In genomic region chr14:9990677-9991076, GRCm38 (mm10) we compare ENCODE assay signal across 15 mouse cellular contexts.
"Had no signal": no experiment of that assay in that cellular context is flagged by ENCODE, and none has a peak within 500 bp of the region (broad histone marks: within the 10 kb centered on the region; RNA-seq: fewer than 3 reads in every experiment).

No protein-coding gene starts in this region.

- H3K4me1 ChIP-seq: neural tube, embryonic 12.5 days; neural tube, embryonic 13.5 days; neural tube, embryonic 15.5 days; stomach, embryonic 15.5 days had no signal

- H3K36me3 ChIP-seq: neural tube, embryonic 12.5 days; neural tube, embryonic 13.5 days; neural tube, embryonic 15.5 days; stomach, embryonic 15.5 days had no signal

- H3K4me3 ChIP-seq: neural tube, embryonic 12.5 days; neural tube, embryonic 13.5 days; neural tube, embryonic 15.5 days; stomach, embryonic 15.5 days had no signal

- DNase-seq: retina, postnatal 1 day; right cerebral cortex, adult 18-20 months; right cerebral cortex, postnatal 14 days; right cerebral cortex, postnatal 25 days; right cerebral cortex, postnatal 4 days; spleen, adult 18-20 months; thymus, adult 18-20 months; thymus, postnatal 14 days; thymus, postnatal 25 days; thymus, postnatal 36 days; thymus, postnatal 4 days had no signal

- H3K27me3 ChIP-seq: neural tube, embryonic 12.5 days; neural tube, embryonic 13.5 days; neural tube, embryonic 15.5 days; stomach, embryonic 15.5 days had no signal

- H3K9ac ChIP-seq: neural tube, embryonic 12.5 days; neural tube, embryonic 13.5 days; neural tube, embryonic 15.5 days; stomach, embryonic 15.5 days had no signal

- H3K27ac ChIP-seq: neural tube, embryonic 12.5 days; neural tube, embryonic 13.5 days; neural tube, embryonic 15.5 days; stomach, embryonic 15.5 days had no signal

- H3K4me2 ChIP-seq: neural tube, embryonic 12.5 days; neural tube, embryonic 13.5 days; neural tube, embryonic 15.5 days; stomach, embryonic 15.5 days had no signal

- H3K9me3 ChIP-seq: neural tube, embryonic 12.5 days; neural tube, embryonic 13.5 days; neural tube, embryonic 15.5 days; stomach, embryonic 15.5 days had no signal
